Mouse (Mus musculus) testis, adult 10 weeks (tissue): Measurements from ENCODE around the gene Cd163l1. TPM values are rescaled to one million over a fixed set of nuclear protein-coding genes. Genes with fewer than 3 reads are reported as not detected.

Experiments used
- polyA plus RNA-seq: library from polyadenylated mRNA; stranded (reverse); fragments of 350-450 nt; fragmentation: Illumina TruSeq; extraction: RNeasy Lipid Tissue Mini Kit (QIAGEN cat#74804); gene quantifications from one replicate; pipeline ENCODE4 v1.2.3, GENCODE M21; 2014; ENCODE audit warnings: low read depth, low replicate concordance

The Cd163l1 gene
- polyA plus RNA-seq = not detected

GRCm38 (mm10) chr7:140217967-140218366 is at the start of gene Cd163l1:
Gene Cd163l1 (plus strand): TSS chr7:140218267.

GRCm38 (mm10) chr7:140172936-140173335 is 45.1 kb upstream of the Cd163l1 start, which contains the start of gene Olfr523:
Gene Olfr523 (plus strand): TSS chr7:140173217.

GRCm38 (mm10) chr7:140205864-140206263 is 12.2 kb upstream of the Cd163l1 start, which contains the start of gene Olfr524:
Gene Olfr524 (minus strand): TSS chr7:140205964.

GRCm38 (mm10) chr7:140247216-140247615 is 29.1 kb downstream of the Cd163l1 start, which contains the start of gene 5830411N06Rik:
Gene 5830411N06Rik (plus strand): TSS chr7:140247284.

Other genes starting within 250 kb of the Cd163l1 start
- gene 6430531B16Rik, start 239.5 kb upstream of the Cd163l1 start, polyA plus RNA-seq = 12.0 TPM
- gene Adam8, start 225.7 kb upstream of the Cd163l1 start, polyA plus RNA-seq = 0.56 TPM
- gene Zfp511, start 181.9 kb upstream of the Cd163l1 start, polyA plus RNA-seq = 23.5 TPM
- gene Tubgcp2, start 181.6 kb upstream of the Cd163l1 start, polyA plus RNA-seq = 55.8 TPM
- not detected for gene Msx3, start 169.2 kb upstream of the Cd163l1 start, polyA plus RNA-seq
- not detected for gene Caly, start 135.7 kb upstream of the Cd163l1 start, polyA plus RNA-seq
- gene Prap1, start 124.9 kb upstream of the Cd163l1 start, polyA plus RNA-seq = not detected
- gene Fuom, start 115.8 kb upstream of the Cd163l1 start, polyA plus RNA-seq = 0.53 TPM
- gene Paox, start 102.5 kb upstream of the Cd163l1 start, polyA plus RNA-seq = 1.2 TPM
- 14.5 TPM for gene Echs1, start 101.8 kb upstream of the Cd163l1 start, polyA plus RNA-seq
- 3.1 TPM for gene Mtg1, start 80.7 kb upstream of the Cd163l1 start, polyA plus RNA-seq
- gene Sprn, start 63.4 kb upstream of the Cd163l1 start, polyA plus RNA-seq = 0.15 TPM
- not detected for gene Olfr522, start 53.5 kb upstream of the Cd163l1 start, polyA plus RNA-seq
- gene Olfr523, start 45.0 kb upstream of the Cd163l1 start, polyA plus RNA-seq = not detected
- gene Olfr524, start 12.3 kb upstream of the Cd163l1 start, polyA plus RNA-seq = not detected
- gene 5830411N06Rik, start 29.0 kb downstream of the Cd163l1 start, polyA plus RNA-seq = not detected
- not detected for gene Olfr525, start 102.6 kb downstream of the Cd163l1 start, polyA plus RNA-seq
- not detected for gene Olfr527, start 115.8 kb downstream of the Cd163l1 start, polyA plus RNA-seq
- gene Olfr60, start 143.4 kb downstream of the Cd163l1 start, polyA plus RNA-seq = not detected
- gene Olfr530, start 158.1 kb downstream of the Cd163l1 start, polyA plus RNA-seq = not detected
- gene Olfr531, start 184.7 kb downstream of the Cd163l1 start, polyA plus RNA-seq = not detected
- gene Olfr532, start 203.4 kb downstream of the Cd163l1 start, polyA plus RNA-seq = not detected
- gene Olfr533, start 245.1 kb downstream of the Cd163l1 start, polyA plus RNA-seq = not detected